ENCODE assay signal across 9 mouse cellular contexts in genomic region chr3:97933251-97933650, GRCm38 (mm10). TPM values are rescaled to one million over a fixed set of nuclear protein-coding genes. Genes with fewer than 3 reads are reported as not detected.
A peak's percentile ranks its signal among the peaks of the same experiment; 100 is the strongest.
DNase-seq lines count a peak whose midpoint lies in the region.
"Had no signal": no experiment of that assay in that cellular context is flagged by ENCODE, and none has a peak within 500 bp of the region (broad histone marks: within the 10 kb centered on the region; RNA-seq: fewer than 3 reads in every experiment).

No protein-coding gene starts in this region.

- peak; percentile 55 for DNase-seq in embryo, embryonic 10 days (ENCODE audit: low spot score)
- DNase-seq in embryo, embryonic 9.5 days (ENCODE audit: extremely low spot score), result no peak
- peak; percentile 54 to 57 for DNase-seq in spleen, adult 18-20 months
- DNase-seq in spleen, adult 12 weeks (ENCODE audit: low spot score), result no peak
- no peak for DNase-seq in left cerebral cortex, postnatal 4 days
- no peak for DNase-seq in right cerebral cortex, adult 2 months (ENCODE audit: low spot score in 2 of 2)
- DNase-seq in cerebellum, postnatal 25 days, result no peak
- DNase-seq: retina, postnatal 1 day had no signal

- peaks cover 8% of the 10 kb centered on the region for H3K36me3 ChIP-seq in megakaryocyte, embryonic 14.5 days (replicated peaks; ENCODE audit: low read length)

- H3K27me3 ChIP-seq in megakaryocyte, embryonic 14.5 days (replicated peaks), result no peaks in the 10 kb centered on the region

- peaks cover 7% of the 10 kb centered on the region; the same call in 1 of the 2 replicates for H3K9me3 ChIP-seq in megakaryocyte, embryonic 14.5 days

- H3K4me3 ChIP-seq in megakaryocyte, embryonic 14.5 days (replicated peaks), result peak overlapping the region; percentile 90

- H3K4me1 ChIP-seq in megakaryocyte, embryonic 14.5 days, result peaks cover 94% of the 10 kb centered on the region

- intact Hi-C loops in left cerebral cortex, postnatal 4 days (cut with DNase I), result loop anchor here (10.0 kb wide), 1 partner anchor 382 kb away; no protein-coding TSS in a partner anchor

RNA-seq across cellular contexts. Expression of gene Sec22b, which starts 32.3 kb away (rescaled TPM):
- polyA plus RNA-seq in megakaryocyte, embryonic 14.5 days (2012; ENCODE audit: insufficient read depth, low replicate concordance), result 34.0 and 73.4 TPM in 2 replicates
- total RNA-seq in left cerebral cortex, postnatal 4 days (2021), result 10 to 100 TPM; 62.9 to 63.7 TPM

RNA-seq across cellular contexts. Expression of gene Pde4dip, which starts 44.7 kb away (rescaled TPM):
- polyA plus RNA-seq in megakaryocyte, embryonic 14.5 days (2012; ENCODE audit: insufficient read depth, low replicate concordance), result 0.38 TPM in 1 of 2 replicates, not detected in the other
- total RNA-seq in left cerebral cortex, postnatal 4 days (2021), result 100 to 1,000 TPM; 202 to 223 TPM

Comparison
In these comparisons a context has a peak if more than half of its experiments do, and no peak if none do; other contexts are left out.
1. DNase-seq: peak in embryo, embryonic 10 days (single experiment) and spleen, adult 18-20 months (2 of 2); none in embryo, embryonic 9.5 days (single experiment), spleen, adult 12 weeks (single experiment), left cerebral cortex, postnatal 4 days (single experiment), right cerebral cortex, adult 2 months (0 of 2) and cerebellum, postnatal 25 days (0 of 2).